Mouse (Mus musculus) megakaryocyte, embryonic 14.5 days (primary cell): ENCODE measurements at regions not wholly inside any gene's neighbourhood (a gene's known extent, or its start where the extent isn't known, plus 50 kb on each side); places are given as distances from the start of the nearest gene placed in this dataset.

Source experiments
- H3K27me3 ChIP-seq: replicated peaks from 2 replicates; pipeline ENCODE3; 2012; ENCODE audit warnings: inconsistent platforms
- H3K36me3 ChIP-seq: replicated peaks from 2 replicates; pipeline ENCODE3; 2012; ENCODE audit warnings: low read length, inconsistent platforms, mixed read lengths
- H3K4me1 ChIP-seq: 2 replicates; pipeline ENCODE4 v1.6.1; 2012; ENCODE audit warnings: inconsistent platforms
- H3K4me3 ChIP-seq: replicated peaks from 2 replicates; pipeline ENCODE3; 2012; ENCODE audit warnings: moderate library complexity, mild to moderate bottlenecking, inconsistent platforms
- H3K9me3 ChIP-seq: 2 replicates; pipeline ENCODE4 v1.6.1; 2012; ENCODE audit warnings: inconsistent platforms
- FLI1 ChIP-seq: IDR thresholded peaks from 2 replicates; pipeline ENCODE4 v1.6.1; 2012; ENCODE audit warnings: low read length, inconsistent platforms, mixed read lengths
- GATA1 ChIP-seq: IDR thresholded peaks from 3 replicates; pipeline ENCODE4 v1.6.1; 2012; ENCODE audit warnings: mixed read lengths, low read length, inconsistent platforms, borderline replicate concordance

DNA sequence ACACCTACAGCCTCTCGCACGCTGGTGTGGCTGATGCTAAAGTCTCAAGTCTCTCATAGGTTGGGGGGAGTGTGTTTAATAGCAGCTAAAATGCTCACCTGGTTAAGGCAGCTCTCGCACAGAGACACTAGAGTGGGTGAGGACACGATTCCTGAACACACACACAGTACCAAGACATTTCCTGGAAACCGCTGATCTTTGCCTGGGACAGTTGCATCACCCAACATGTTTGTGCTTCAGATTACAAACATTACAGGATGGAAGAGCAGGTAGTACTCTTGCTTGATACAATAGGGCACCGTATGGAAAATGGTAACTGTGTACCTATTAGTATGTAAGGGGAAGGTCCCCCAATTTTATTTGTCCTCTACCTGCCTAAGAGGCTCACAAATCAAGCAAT is 2053.3 kb downstream of the A830018L16Rik start:
- H3K36me3 ChIP-seq, result no peaks in the 10 kb centered on the region
- no peak overlapping the region for H3K4me3 ChIP-seq
- H3K4me1 ChIP-seq, result no peaks in the 10 kb centered on the region

DNA sequence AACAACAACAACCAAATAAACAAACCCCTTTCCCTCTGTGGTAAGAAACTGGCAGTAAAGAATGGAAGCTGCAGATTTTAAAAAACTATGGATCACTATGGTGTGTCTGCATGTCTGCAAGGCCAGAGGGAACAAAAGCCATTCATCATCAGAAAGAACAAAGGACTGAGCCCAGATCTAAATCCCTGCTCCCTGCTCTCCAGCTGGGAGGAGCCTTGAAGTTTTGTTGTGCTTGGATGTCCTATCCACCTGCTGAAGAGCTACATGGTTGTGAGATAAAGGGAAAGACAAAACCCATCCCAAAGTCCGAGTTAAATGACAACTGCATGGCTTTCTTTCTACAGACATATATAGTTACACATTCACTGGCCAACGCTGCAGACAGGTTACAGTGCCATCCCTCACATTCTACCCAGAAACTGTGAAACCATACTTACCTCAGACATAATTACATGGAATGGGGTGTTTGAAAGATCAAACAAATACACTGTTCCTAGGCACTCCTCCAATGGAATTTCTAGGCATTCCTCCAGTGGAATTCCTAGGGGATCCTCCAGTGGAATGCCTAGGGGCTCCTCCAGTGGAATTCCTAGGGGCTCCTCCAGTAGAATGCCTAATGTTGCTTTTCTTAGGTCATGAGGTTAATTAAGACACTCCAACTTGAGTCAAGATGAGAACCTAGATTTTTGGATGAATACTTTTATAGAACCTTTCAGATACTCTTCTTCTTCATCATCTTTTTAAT is 2054.2 kb downstream of the A830018L16Rik start:
- H3K9me3 ChIP-seq, result peaks cover 15% of the 10 kb centered on the region
- no peaks in the 10 kb centered on the region for H3K36me3 ChIP-seq
- TF ChIP-seq GATA1 (no peak), FLI1 (no peak)
- H3K4me3 ChIP-seq, result no peak overlapping the region
- peaks cover 4% of the 10 kb centered on the region for H3K27me3 ChIP-seq
- no peaks in the 10 kb centered on the region for H3K4me1 ChIP-seq

More for the DNA sequence above, 2053.3 kb downstream of the A830018L16Rik start:
- Histone ChIP-seq H3K27me3 (peaks cover 4% of the 10 kb centered on the region), H3K9me3 (peaks cover 20% of the 10 kb centered on the region)
- TF ChIP-seq GATA1 (no peak), FLI1 (no peak)

DNA sequence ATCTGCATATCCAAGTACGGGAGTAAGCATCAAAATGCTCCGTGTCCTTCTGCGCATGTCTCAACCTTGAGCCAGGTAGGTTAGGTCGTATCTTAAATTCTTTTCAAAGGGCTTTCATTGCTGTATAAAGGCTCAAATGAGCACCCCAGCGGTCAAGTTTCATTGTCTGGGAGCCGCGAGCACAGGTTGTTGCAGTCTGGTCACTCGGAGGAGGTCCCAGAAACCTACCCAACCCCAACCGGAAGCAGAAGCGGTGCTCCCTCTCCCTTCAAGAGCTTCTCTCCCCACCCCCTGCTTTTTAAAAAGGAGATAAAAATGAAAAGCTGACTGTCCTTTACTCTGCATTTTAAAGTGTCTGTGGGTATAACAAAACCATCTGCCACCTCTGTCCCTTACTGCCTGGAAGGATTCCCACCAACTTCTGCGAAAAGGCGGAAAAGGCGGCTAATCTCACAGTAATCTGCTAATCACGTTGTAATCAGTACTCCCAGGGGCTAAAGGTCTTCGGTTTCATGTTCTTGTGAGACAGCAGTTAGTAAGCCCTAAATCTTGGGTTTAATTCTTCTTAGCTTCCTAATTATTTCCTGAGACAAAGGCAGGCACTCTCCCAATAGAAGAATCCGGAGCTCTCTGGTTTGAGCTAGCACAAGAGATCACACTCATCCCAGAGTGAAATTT is 2081.0 kb downstream of the A830018L16Rik start:
- Histone ChIP-seq H3K9me3 (no peaks in the 10 kb centered on the region), H3K4me3 (peak overlapping the region; percentile 73), H3K36me3 (no peaks in the 10 kb centered on the region), H3K4me1 (peaks cover 7% of the 10 kb centered on the region; the same call in 1 of the 2 replicates), H3K27me3 (peaks cover 18% of the 10 kb centered on the region)
- TF ChIP-seq GATA1 (no peak), FLI1 (no peak)

DNA sequence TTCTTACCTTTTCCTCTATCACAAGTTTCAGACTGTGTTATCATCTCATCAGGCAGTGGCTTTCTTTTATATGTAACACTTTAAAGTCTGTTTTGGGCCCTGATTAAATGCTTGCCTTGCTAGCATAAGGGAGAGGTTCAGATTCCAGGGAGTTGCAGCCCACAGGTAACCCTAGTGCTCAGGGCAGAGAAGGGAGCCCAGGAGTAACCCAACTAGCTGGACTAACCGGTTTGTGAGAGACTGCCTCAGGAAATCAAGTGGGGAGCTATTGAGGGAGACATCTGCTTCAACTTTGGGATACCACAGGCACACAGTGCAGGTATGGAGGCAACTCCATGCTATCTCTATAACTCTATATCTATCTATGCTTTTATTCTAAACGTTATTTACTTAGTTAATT is 2082.5 kb downstream of the A830018L16Rik start:
- Histone ChIP-seq H3K27me3 (peaks cover 16% of the 10 kb centered on the region), H3K36me3 (no peaks in the 10 kb centered on the region), H3K9me3 (no peaks in the 10 kb centered on the region), H3K4me1 (peaks cover 11% of the 10 kb centered on the region), H3K4me3 (no peak overlapping the region)
- TF ChIP-seq FLI1 (no peak), GATA1 (no peak)

DNA sequence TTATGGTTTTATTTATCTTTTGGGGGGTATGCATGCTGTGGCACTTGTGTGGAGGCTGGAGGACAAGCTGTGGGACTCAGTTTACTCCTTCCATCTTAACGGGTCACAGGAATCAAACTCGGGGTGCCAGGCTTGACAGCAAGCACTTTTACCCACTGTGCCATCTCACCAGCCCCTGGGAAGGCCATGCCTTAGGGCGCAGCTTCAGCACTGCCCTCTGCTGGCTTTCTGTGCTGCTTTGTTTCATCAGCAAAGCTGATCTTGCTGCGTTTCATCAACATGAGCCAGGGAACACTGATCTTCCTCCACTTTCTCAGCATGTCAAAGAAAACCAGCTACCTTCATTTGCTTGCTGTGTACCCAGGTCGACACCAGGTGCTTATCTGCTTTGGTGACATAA is 2086.6 kb downstream of the A830018L16Rik start:
- Histone ChIP-seq H3K27me3 (peaks cover 15% of the 10 kb centered on the region), H3K36me3 (no peaks in the 10 kb centered on the region), H3K4me1 (peaks cover 4% of the 10 kb centered on the region; the same call in 1 of the 2 replicates), H3K9me3 (peaks cover 6% of the 10 kb centered on the region; the same call in 1 of the 2 replicates), H3K4me3 (no peak overlapping the region)
- TF ChIP-seq FLI1 (no peak), GATA1 (no peak)

DNA sequence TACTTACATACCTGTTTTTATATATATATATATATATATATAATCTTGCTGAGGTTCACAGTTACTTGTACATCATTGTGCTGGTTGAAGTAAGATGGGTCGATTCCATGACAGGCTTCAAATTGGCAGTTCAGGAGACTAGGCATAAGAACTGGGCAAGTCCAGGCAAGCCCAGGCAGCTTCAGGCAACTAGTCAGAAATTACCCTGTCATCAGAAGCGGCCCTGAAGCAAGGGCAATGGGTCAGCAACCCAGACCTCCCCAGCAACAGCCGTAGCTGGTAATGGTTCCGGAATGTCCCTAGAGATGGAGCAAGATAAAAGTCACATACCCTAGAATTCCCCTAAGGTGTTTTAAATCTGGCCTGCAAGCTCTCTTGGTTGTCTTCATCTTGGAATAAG is 2088.0 kb downstream of the A830018L16Rik start:
- peaks cover 4% of the 10 kb centered on the region; the same call in 1 of the 2 replicates for H3K4me1 ChIP-seq
- H3K9me3 ChIP-seq, result peaks cover 7% of the 10 kb centered on the region; the same call in 1 of the 2 replicates
- H3K36me3 ChIP-seq, result no peaks in the 10 kb centered on the region
- no peak overlapping the region for H3K4me3 ChIP-seq
- TF ChIP-seq FLI1 (no peak), GATA1 (no peak)
- H3K27me3 ChIP-seq, result peaks cover 10% of the 10 kb centered on the region

DNA sequence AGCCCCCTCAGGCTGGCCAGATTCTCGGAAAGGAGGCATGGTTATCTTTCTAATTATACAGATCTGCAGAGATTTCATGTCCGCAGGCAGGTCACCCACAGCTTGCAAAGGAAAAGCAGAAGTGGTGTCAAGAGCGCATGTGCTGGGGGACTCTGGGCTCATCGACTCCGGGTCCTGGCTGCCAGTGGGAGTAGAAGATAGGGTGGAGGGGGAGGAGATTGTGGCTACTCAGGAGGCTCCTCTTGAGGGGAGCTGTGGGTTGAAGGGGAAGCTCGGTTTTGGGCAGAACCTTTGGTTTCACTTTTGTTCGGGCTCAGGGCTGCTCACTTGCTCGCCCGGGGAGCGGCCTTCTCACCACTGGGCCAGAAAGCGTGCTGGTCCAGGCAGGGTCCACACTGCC is 2099.9 kb downstream of the A830018L16Rik start:
- TF ChIP-seq FLI1 (no peak), GATA1 (no peak)
- Histone ChIP-seq H3K4me1 (peaks cover 6% of the 10 kb centered on the region), H3K4me3 (peak overlapping the region; percentile 88), H3K27me3 (no peaks in the 10 kb centered on the region), H3K9me3 (peaks cover 36% of the 10 kb centered on the region), H3K36me3 (no peaks in the 10 kb centered on the region)
